Mouse (Mus musculus) small intestine, adult 2 months (tissue): ENCODE measurements around the gene Gcn1l1. TPM values are rescaled to one million over a fixed set of nuclear protein-coding genes. Genes with fewer than 3 reads are reported as not detected.
"Not testable (repeated sequence)": the region's sequence is repeated elsewhere in the genome, so short reads cannot be mapped to it uniquely, and the experiment has no call there.

Experiments used
- H3K27ac ChIP-seq: fragments of 200-500 bp; 2 replicates; pipeline ENCODE4 v1.5.1; 2012; ENCODE audit warnings: low read depth, low read length, control low read depth, inconsistent platforms; ENCODE audit not compliant: insufficient read depth
- H3K27me3 ChIP-seq: fragments of 200-500 bp; 2 replicates; pipeline ENCODE4 v1.6.1; 2012; ENCODE audit warnings: mild to moderate bottlenecking, moderate library complexity, low read length, inconsistent platforms; ENCODE audit not compliant: control insufficient read depth, insufficient read depth
- H3K36me3 ChIP-seq: fragments of 200-500 bp; 2 replicates; pipeline ENCODE4 v1.6.1; 2012; ENCODE audit warnings: mild to moderate bottlenecking, low read length, control low read depth, inconsistent platforms; ENCODE audit not compliant: control insufficient read depth, insufficient read depth
- H3K4me1 ChIP-seq: fragments of 200-500 bp; 2 replicates; pipeline ENCODE4 v1.6.1; 2012; ENCODE audit warnings: low read length, inconsistent platforms, mixed read lengths; ENCODE audit not compliant: control insufficient read depth, insufficient read depth, insufficient read length
- H3K4me3 ChIP-seq: fragments of 200-500 bp; 2 replicates; pipeline ENCODE4 v1.5.1; 2012; ENCODE audit warnings: low read depth, mild to moderate bottlenecking, control low read depth, inconsistent platforms, low read length, moderate library complexity
- CTCF ChIP-seq: fragments of 200-500 bp; IDR thresholded peaks from 2 replicates; pipeline ENCODE4 v1.5.1; 2012; ENCODE audit warnings: low read depth, mild to moderate bottlenecking, control low read depth, inconsistent platforms, low read length, moderate library complexity, mixed read lengths; ENCODE audit not compliant: insufficient replicate concordance, insufficient read length; ENCODE audit errors: extremely low read depth
- POLR2A ChIP-seq: fragments of 200-500 bp; IDR thresholded peaks from 2 replicates; pipeline ENCODE4 v1.6.1; 2012; ENCODE audit warnings: low read depth, mild to moderate bottlenecking, control low read depth, inconsistent platforms, low read length, moderate library complexity
- WGBS: fragments of 180-500 bp; shearing (Covaris S2); methylation state at CpG from one replicate; pipeline ENCODE4 v1.1.7; 2018; 5-methylcytosine and 5-hydroxymethylcytosine counted together
- polyA plus RNA-seq: library from polyadenylated mRNA; depleted of rRNA; stranded (reverse); fragments of >200 nt; gene quantifications from 2 replicates; pipeline ENCODE4 v1.2.3, GENCODE M21; 2012

The Gcn1l1 gene
- polyA plus RNA-seq, 1 experiment: 30.7 TPM

DNA sequence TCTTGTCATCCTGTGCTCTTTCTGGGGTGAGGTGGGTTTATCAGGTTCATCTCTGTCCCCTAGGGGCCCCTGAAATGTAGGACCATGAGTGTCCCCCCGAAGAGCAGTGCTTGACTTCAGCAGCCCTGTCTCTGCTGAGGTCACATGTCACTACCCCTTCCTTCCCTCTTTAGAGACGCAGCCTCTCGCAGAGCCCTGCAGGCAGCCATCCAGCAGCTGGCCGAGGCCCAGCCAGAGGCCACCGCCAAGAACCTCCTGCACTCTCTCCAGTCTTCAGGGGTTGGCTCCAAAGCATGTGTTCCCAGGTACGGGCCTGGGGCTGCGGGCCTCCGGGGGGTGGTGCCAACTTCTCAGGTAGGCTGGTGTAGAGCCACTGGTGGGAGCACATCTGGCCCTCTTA lies 9.9 kb downstream of the Gcn1l1 start:
- Histone ChIP-seq H3K27ac (no peak overlapping the region), H3K36me3 (peaks cover 66% of the 10 kb centered on the region), H3K4me3 (no peak overlapping the region), H3K27me3 (no peaks in the 10 kb centered on the region), H3K4me1 (no peaks in the 10 kb centered on the region)
- TF ChIP-seq CTCF (no peak), POLR2A (no peak)
- 81% methylated on average over 8 of the region's 8 CpGs for WGBS

DNA sequence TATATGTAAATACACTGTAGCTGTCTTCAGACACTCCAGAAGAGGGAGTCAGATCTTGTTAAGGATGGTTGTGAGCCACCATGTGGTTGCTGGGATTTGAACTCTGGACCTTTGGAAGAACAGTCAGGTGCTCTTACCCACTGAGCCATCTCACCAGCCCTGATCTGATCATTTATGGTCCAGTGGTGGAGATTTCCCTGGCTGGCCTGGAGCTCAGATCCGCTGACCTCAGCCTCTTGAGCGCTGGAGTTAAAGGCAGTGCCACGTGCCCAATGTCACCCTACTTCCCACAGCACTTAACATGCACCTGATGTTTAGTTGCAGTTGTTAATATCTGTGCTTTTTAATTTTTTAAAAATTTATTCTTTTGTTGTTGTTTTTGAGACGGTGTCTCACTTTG lies 12.6 kb downstream of the Gcn1l1 start:
- WGBS: 96% methylated on average over 4 of the region's 4 CpGs
- peaks cover 82% of the 10 kb centered on the region for H3K36me3 ChIP-seq
- H3K4me1 ChIP-seq, H3K4me3 ChIP-seq, H3K27me3 ChIP-seq, H3K27ac ChIP-seq: not testable (repeated sequence)

DNA sequence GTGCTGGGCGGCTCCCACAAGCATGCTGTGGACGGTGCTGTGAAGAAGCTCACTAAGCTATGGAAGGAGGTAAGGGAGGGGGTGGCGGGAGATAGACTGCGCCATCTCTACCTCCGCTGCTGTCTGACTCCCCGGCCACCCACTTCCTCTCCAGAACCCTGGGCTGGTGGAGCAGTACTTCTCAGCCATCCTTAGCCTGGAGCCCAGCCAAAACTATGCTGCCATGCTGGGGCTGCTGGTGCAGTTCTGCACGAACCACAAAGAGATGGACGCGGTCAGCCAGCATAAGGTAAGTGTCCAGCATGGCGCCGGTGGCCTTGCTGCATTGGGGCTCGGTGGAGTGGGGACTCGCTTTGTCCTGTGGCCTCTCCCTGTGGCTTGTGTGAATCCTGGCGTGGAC lies 13.9 kb downstream of the Gcn1l1 start:
- no peak overlapping the region for H3K27ac ChIP-seq
- H3K27me3 ChIP-seq: no peaks in the 10 kb centered on the region
- no peak overlapping the region for H3K4me3 ChIP-seq
- peaks cover 86% of the 10 kb centered on the region for H3K36me3 ChIP-seq
- no peaks in the 10 kb centered on the region for H3K4me1 ChIP-seq
- no peak for TF ChIP-seq CTCF
- no peak for TF ChIP-seq POLR2A
- WGBS: 96% methylated on average over 14 of the region's 14 CpGs

DNA sequence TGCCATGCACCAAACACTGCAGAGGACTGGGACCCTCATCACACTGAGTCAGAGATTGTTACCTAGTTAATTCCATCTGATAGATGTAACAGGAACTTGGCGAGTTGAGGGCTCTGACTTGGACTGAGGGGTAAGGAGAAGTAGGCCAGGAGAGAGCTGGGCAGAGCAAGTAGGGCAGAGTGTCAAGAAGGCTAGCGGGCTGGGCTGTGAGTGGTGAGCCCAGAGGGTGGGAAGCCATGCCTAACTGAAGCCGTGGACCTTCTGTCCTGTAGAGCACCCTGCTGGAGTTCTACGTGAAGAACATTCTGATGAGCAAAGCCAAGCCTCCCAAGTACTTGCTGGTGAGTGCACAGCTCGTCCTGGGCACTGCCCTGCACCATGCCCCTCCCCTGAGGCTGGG lies 14.3 kb downstream of the Gcn1l1 start:
- H3K27ac ChIP-seq: no peak overlapping the region
- WGBS: 94% methylated on average over 5 of the region's 5 CpGs
- H3K27me3 ChIP-seq: no peaks in the 10 kb centered on the region
- no peak for TF ChIP-seq POLR2A
- TF ChIP-seq CTCF: no peak
- peaks cover 85% of the 10 kb centered on the region for H3K36me3 ChIP-seq
- H3K4me3 ChIP-seq: no peak overlapping the region
- no peaks in the 10 kb centered on the region for H3K4me1 ChIP-seq

DNA sequence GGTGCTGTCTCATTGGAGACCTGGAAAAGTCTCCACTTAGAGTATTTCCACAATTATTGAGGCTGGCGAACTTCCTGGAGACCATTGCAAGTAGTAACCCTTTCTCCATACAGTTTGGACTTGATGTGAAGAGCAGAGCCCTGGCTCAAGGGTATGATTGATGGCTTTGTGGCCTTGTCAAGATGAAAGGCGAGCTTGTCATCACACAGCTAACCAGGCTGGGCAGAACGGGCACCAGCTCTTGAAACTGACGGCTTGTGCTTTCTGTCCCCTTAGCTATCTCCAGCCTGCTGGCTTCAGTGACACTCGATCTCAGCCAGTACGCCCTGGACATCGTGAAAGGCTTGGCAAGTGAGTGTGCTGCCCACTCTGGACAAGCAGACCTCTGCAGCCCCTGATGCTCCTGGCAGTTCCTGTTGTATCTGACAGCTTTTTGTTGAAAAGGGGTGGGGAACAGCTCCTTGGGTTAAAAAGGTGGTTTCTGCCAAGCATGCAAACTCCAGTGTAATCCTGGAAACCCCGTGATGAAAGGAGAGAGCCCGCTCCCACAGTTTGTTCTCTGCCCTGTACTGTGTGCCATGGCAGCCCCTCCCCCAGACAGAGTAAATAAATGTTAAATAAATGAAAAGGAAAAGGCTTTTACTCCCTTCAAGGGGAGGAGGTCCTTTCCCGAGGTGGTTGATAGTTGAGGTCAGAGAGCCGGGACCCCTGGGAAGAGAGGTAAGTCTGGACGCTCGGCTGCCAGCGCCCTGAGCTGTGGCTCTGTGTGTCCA lies 15.4 kb downstream of the Gcn1l1 start:
- Histone ChIP-seq H3K27ac (no peak overlapping the region), H3K36me3 (peaks cover 85% of the 10 kb centered on the region)
- 89% methylated on average over 14 of the region's 14 CpGs for WGBS

DNA sequence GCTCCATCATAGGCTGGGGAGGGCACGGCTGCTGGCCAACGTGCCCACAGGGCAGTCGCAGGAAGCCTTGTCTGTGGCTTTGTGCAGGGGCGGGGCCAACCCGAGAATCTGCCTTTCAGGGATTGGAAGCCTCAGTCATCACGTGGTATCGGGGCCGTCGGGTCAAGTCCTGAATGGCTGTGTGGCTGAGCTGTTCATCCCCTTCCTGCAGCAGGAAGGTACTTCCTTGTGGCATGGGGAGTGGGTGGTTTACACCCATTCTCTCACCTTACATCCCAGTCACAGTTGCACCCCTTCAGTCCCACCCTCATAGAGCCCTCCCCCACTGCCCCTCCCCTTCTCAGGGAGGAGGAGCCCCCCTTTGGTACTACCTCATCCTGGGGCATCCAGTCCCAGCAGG lies 16.6 kb downstream of the Gcn1l1 start:
- Histone ChIP-seq H3K4me1 (no peaks in the 10 kb centered on the region), H3K27me3 (no peaks in the 10 kb centered on the region), H3K27ac (no peak overlapping the region), H3K36me3 (peaks cover 82% of the 10 kb centered on the region), H3K4me3 (no peak overlapping the region)
- WGBS: 96% methylated on average over 9 of the region's 9 CpGs
- TF ChIP-seq CTCF: no peak
- no peak for TF ChIP-seq POLR2A

More for the DNA sequence above, 15.4 kb downstream of the Gcn1l1 start:
- H3K4me3 ChIP-seq: no peak overlapping the region
- H3K27me3 ChIP-seq: no peaks in the 10 kb centered on the region
- TF ChIP-seq POLR2A (no peak), CTCF (no peak)
- H3K4me1 ChIP-seq: no peaks in the 10 kb centered on the region

DNA sequence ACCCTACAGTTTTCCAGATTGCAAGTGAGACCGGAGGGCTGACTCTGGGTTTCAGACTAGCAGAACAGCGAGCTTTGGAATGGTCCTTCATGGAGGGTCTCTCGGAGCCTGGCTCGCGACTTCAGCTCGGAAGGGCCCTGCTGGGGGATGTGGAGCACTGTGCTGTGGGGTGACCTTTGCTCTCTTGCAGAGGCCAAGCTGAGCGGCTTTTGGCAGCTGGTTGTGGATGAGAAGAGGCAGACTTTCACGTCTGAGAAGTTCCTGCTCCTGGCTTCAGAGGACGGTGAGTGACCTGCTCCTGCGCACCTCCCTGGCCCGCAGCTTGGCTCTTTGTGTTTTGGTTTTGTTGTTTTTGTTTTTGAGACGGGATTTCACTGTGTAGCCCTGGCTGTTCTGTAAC lies 20.6 kb downstream of the Gcn1l1 start:
- no peak overlapping the region for H3K4me3 ChIP-seq

More for the DNA sequence above, 20.6 kb downstream of the Gcn1l1 start:
- H3K27me3 ChIP-seq: no peaks in the 10 kb centered on the region
- peaks cover 75% of the 10 kb centered on the region for H3K36me3 ChIP-seq
- no peak overlapping the region for H3K27ac ChIP-seq
- no peak for TF ChIP-seq CTCF
- no peak for TF ChIP-seq POLR2A
- H3K4me1 ChIP-seq: no peaks in the 10 kb centered on the region
- 76% methylated on average over 12 of the region's 12 CpGs for WGBS
